Mouse (Mus musculus) limb, embryonic 13.5 days (tissue): Measurements from ENCODE around the gene Sort1. TPM values are rescaled to one million over a fixed set of nuclear protein-coding genes. Genes with fewer than 3 reads are reported as not detected.

Experiments used
- ATAC-seq: fragments of 200-750 bp; cut with Nextera tagmentation; 2 replicates; pipeline ENCODE4 v1.8.0; 2017; ENCODE audit warnings: low read depth, moderate number of reproducible peaks, moderate TSS enrichment; ENCODE audit not compliant: low FRiP score
- H3K27ac ChIP-seq: fragments of 300-500 bp; sonication (generic); 2 replicates; pipeline ENCODE4 v1.5.1; 2015; ENCODE audit warnings: inconsistent platforms, mild to moderate bottlenecking, moderate library complexity
- H3K27me3 ChIP-seq: fragments of 300-500 bp; sonication (generic); 2 replicates; pipeline ENCODE4 v1.6.1; 2015; ENCODE audit warnings: mild to moderate bottlenecking, inconsistent platforms
- H3K36me3 ChIP-seq: fragments of 300-500 bp; sonication (generic); 2 replicates; pipeline ENCODE4 v1.6.1; 2015; ENCODE audit warnings: inconsistent platforms, mild to moderate bottlenecking, moderate library complexity
- H3K4me1 ChIP-seq: fragments of 300-500 bp; sonication (generic); 2 replicates; pipeline ENCODE4 v1.6.1; 2015; ENCODE audit warnings: inconsistent platforms
- H3K4me2 ChIP-seq: fragments of 300-500 bp; sonication (generic); replicated peaks from 2 replicates; pipeline ENCODE4 v1.6.1; 2015; ENCODE audit warnings: inconsistent platforms, mild to moderate bottlenecking, moderate library complexity
- H3K4me3 ChIP-seq: fragments of 300-500 bp; sonication (generic); 2 replicates; pipeline ENCODE4 v1.5.1; 2015; ENCODE audit warnings: moderate library complexity, mild to moderate bottlenecking, inconsistent platforms
- H3K9ac ChIP-seq: fragments of 300-500 bp; sonication (generic); 2 replicates; pipeline ENCODE4 v1.6.1; 2015; ENCODE audit warnings: mild to moderate bottlenecking, inconsistent platforms
- H3K9me3 ChIP-seq: fragments of 300-500 bp; sonication (generic); 2 replicates; pipeline ENCODE4 v1.6.1; 2016; ENCODE audit warnings: inconsistent platforms
- WGBS: fragments of 180-500 bp; shearing (Covaris S2); methylation state at CpG from one replicate; pipeline ENCODE4 v1.1.7; 2015; 5-methylcytosine and 5-hydroxymethylcytosine counted together
- polyA plus RNA-seq: library from polyadenylated mRNA; unstranded; fragments of >200 nt; fragmentation: Nextera tagmentation; extraction: Ambion mirVana; gene quantifications from 2 replicates; pipeline ENCODE4 v1.2.1, GENCODE M21; 2015

Sort1 gene
- polyA plus RNA-seq, 1 experiment from 2014 or later, result 10.6 TPM

DNA sequence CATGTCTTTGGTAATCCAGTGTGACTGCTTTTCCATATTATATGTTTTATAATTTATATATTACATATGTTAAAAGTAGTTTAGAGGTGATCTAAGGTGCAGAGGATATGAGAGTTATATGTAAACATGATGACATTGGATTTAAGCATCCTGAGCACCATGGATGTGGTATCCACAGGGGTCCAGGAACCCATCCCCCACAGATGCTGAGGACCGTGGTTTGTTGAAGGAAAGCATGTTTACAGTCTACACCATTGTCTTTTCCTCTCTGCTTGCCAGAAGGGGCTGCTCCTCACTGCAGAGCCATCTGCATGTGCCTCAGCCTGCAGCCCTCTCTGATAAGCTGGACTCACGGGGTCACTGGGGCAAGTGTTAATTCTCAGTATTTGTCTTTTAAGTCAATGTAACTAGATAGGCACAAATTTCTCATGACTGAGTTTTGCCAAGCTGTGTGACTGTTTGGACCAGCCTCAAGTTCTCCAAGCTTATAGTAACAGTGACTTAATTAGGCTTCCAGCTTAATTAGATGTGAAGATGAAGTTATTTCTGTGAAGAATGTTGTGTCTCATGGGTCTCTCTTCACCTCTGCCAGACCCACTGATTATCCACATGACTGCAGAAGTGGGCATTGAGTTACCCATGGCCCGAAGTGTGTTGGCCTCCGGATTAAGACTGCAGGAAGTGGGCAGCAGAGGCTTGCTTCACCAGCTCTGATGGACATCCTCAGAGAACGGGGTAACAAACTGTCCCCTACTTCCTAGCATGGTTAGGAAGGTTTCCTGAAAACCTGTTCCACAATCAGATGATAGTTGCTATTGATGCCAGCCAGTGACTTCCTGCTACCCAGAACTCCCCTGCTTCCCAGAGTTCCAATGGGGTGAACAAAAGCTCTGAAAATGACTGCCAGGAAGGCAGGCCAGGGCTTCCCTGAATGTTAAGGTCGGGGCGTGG, 14.0 kb downstream of the Sort1 start:
- no peak for ATAC-seq
- no peak overlapping the region for H3K4me3 ChIP-seq
- H3K27ac ChIP-seq, result no peak overlapping the region
- H3K4me1 ChIP-seq, result peaks cover 43% of the 10 kb centered on the region
- 66% methylated on average over 7 of the region's 7 CpGs for WGBS
- peaks cover 2% of the 10 kb centered on the region; the same call in 1 of the 2 replicates for H3K36me3 ChIP-seq
- H3K9ac ChIP-seq, result no peak overlapping the region
- no peaks in the 10 kb centered on the region for H3K9me3 ChIP-seq
- no peaks in the 10 kb centered on the region for H3K27me3 ChIP-seq
- H3K4me2 ChIP-seq, result no peak overlapping the region

DNA sequence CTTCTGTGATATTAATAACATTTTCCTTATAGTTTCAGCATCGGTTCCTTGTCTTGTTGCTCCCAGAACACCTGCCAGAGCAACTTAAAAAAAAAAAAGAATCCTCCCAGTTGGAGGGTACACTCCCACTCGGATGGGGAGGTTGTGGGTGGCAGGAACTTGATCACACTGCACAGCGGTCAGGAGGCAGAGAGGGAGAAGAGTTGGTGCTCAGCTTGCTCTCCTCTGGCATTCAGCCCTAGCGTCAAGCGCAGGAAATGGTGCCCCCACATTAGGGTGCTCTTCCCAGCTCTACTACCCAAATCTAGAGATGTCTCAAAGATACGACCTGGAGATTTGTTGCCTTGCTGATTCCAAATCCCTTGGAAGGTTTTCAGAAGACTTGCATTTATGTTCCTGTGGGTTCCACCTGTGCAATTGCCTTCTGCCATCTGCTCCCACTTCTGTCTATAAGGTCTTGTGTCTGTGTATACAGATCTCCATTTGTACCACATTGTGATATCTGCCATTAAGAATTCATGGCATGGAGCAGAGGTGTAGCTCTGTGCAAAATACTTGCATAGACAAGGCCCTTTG, 16.7 kb downstream of the Sort1 start:
- Histone ChIP-seq H3K9me3 (no peaks in the 10 kb centered on the region), H3K27ac (no peak overlapping the region), H3K4me3 (no peak overlapping the region), H3K36me3 (peaks cover 2% of the 10 kb centered on the region; the same call in 1 of the 2 replicates), H3K27me3 (no peaks in the 10 kb centered on the region), H3K4me1 (peaks cover 28% of the 10 kb centered on the region), H3K4me2 (no peak overlapping the region), H3K9ac (no peak overlapping the region)
- ATAC-seq, result no peak
- 86% methylated on average over 6 of the region's 6 CpGs for WGBS

DNA sequence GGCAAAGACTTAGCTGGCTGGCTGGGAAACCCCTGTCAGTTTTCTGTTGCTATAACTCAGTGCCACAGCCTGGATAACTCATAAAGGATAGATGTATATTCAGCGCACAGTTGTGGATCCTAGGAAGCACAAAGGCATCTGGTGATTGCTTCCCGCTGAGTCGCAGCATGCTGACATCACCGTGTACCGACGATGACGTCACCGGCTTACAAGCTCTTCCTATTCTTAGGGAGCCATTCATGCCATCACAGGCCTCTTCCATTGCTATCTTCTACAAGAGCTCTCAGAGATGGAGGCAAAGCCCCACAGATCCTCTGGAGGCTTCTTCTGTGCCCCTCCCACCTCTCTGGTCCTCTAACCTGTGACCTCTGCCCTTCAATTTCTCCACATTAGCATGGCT, 19.8 kb downstream of the Sort1 start:
- Histone ChIP-seq H3K36me3 (no peaks in the 10 kb centered on the region; the same call in 1 of the 2 replicates), H3K9me3 (no peaks in the 10 kb centered on the region), H3K27me3 (no peaks in the 10 kb centered on the region), H3K4me3 (no peak overlapping the region), H3K4me2 (no peak overlapping the region), H3K4me1 (peaks cover 16% of the 10 kb centered on the region), H3K27ac (no peak overlapping the region), H3K9ac (no peak overlapping the region)
- no peak for ATAC-seq
- 92% methylated on average over 8 of the region's 8 CpGs for WGBS

DNA sequence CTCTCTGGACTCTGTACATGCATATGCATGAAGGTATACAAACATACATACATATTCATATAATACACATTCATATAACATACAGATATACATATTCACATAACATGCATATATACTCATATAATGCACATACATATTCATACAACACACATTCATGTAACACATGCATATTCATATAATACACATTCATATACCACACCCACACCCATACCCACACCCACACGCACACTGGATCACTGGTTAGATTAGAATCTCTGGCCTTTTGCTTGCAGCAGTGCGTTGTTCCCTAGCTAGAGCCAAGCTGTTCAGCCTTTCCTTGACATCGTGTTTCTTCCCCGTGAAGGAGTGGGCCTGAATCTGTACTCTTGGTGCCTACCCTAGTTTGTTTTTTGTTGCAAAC, 20.9 kb downstream of the Sort1 start:
- Histone ChIP-seq H3K9ac (no peak overlapping the region), H3K9me3 (no peaks in the 10 kb centered on the region), H3K4me2 (no peak overlapping the region), H3K27ac (no peak overlapping the region), H3K27me3 (no peaks in the 10 kb centered on the region), H3K4me1 (peaks cover 16% of the 10 kb centered on the region), H3K4me3 (no peak overlapping the region), H3K36me3 (no peaks in the 10 kb centered on the region; the same call in 1 of the 2 replicates)
- WGBS, result 88% methylated on average over 4 of the region's 4 CpGs
- ATAC-seq, result no peak

DNA sequence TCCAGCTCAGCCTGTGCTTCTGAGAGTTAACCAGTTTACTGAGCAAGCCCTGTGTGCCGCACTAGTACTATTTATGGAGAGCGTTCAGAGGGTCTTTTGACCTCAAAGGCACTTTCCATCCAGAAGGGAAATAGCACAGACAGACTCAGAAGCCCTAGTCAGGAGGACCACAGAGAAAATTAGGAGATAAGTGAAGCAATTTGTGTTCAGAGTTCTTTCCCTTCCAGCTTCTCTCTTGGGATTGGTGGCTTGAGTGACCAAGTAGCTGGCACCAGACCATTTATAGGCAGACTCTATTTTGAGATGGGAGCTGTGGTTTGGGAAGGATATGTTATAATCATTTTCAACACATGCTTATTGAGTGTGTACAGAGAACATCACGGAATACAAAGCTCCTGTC, 22.5 kb downstream of the Sort1 start:
- H3K4me1 ChIP-seq, result peaks cover 16% of the 10 kb centered on the region
- H3K27ac ChIP-seq, result peak overlapping the region; percentile 53; the same call in 1 of the 2 replicates
- H3K36me3 ChIP-seq, result peaks cover 6% of the 10 kb centered on the region
- ATAC-seq, result 0 out of 2 replicates have a peak, but pooled peaks have one; percentile 36
- 44% methylated on average over 3 of the region's 3 CpGs for WGBS
- H3K9me3 ChIP-seq, result no peaks in the 10 kb centered on the region
- H3K9ac ChIP-seq, result no peak overlapping the region
- H3K27me3 ChIP-seq, result no peaks in the 10 kb centered on the region
- H3K4me2 ChIP-seq, result no peak overlapping the region
- H3K4me3 ChIP-seq, result no peak overlapping the region

DNA sequence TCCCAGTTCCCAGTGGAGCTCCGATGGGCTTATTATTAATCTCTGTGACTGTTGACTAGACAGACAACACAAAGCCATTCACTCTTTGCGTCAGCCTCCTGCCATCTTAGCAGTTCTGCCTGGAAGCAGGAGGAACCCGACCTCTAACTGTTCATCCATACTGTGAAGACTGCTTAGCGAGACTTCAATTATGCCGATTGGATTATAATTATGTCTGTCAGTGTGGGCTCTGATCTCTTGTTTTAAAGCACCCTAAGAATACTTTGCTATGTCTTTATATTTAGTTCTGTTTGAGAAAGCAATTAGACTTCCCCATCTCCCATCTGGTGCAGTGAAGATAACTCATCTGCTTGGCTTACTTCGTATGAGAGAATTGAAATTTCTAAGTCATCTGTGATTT, 23.6 kb downstream of the Sort1 start:
- no peak overlapping the region for H3K4me2 ChIP-seq
- peaks cover 16% of the 10 kb centered on the region for H3K4me1 ChIP-seq
- no peak overlapping the region for H3K9ac ChIP-seq
- no peaks in the 10 kb centered on the region for H3K27me3 ChIP-seq
- no peak overlapping the region for H3K4me3 ChIP-seq
- 78% methylated on average over 6 of the region's 6 CpGs for whole genome bisulfite sequencing
- H3K9me3 ChIP-seq, result no peaks in the 10 kb centered on the region
- no peak overlapping the region for H3K27ac ChIP-seq
- no peak for ATAC-seq
- peaks cover 10% of the 10 kb centered on the region for H3K36me3 ChIP-seq

DNA sequence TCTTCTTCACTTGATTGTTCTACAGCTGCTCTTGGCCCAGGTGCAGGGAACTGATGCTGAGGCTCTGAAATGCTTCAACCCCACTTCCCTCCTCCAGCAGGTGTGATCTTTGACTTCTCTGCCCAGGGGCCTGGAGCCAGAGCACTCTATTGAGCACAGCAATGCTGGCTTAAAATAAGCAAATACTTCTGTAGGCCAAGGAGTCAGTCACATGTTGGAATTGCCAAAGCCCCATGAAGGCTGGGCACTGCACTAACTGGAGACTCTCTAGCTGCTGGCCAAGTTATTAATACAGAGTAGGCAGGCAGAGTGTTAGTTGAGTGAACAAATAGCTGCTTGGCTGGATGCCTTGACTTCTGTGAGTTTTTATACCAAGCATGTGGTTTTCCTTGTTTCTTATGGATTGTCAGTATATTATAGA, 27.0 kb downstream of the Sort1 start:
- Histone ChIP-seq H3K27ac (no peak overlapping the region), H3K36me3 (peaks cover 10% of the 10 kb centered on the region), H3K9ac (no peak overlapping the region), H3K4me3 (no peak overlapping the region), H3K9me3 (no peaks in the 10 kb centered on the region), H3K4me2 (no peak overlapping the region), H3K4me1 (peaks cover 6% of the 10 kb centered on the region; the same call in 1 of the 2 replicates), H3K27me3 (no peaks in the 10 kb centered on the region)
- ATAC-seq, result peak; percentile 48

DNA sequence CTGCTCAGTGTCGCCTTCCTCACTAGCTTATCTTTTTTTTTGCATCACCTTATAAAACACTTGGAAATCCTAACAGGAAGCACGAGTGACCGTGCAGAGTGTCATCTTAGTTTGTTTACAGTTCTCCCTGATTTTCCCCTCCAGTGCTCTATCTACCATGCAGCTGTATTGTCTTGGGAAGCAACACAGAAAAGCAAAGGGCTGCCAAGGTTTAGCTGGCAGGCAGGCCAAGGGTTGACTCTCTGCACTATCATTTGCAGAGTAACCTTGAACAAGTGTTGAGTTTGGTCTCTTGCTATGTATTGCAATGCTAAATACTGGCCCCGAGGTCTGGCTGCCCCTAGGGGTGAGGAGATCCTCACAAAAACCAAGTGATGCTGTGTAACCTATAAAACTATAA, 27.8 kb downstream of the Sort1 start:
- H3K9ac ChIP-seq, result no peak overlapping the region
- no peak overlapping the region for H3K4me3 ChIP-seq
- H3K27me3 ChIP-seq, result no peaks in the 10 kb centered on the region
- H3K27ac ChIP-seq, result no peak overlapping the region
- H3K4me2 ChIP-seq, result no peak overlapping the region
- ATAC-seq, result no peak
- H3K36me3 ChIP-seq, result peaks cover 10% of the 10 kb centered on the region
- no peaks in the 10 kb centered on the region for H3K4me1 ChIP-seq
- 88% methylated on average over 4 of the region's 4 CpGs for WGBS
- H3K9me3 ChIP-seq, result no peaks in the 10 kb centered on the region

DNA sequence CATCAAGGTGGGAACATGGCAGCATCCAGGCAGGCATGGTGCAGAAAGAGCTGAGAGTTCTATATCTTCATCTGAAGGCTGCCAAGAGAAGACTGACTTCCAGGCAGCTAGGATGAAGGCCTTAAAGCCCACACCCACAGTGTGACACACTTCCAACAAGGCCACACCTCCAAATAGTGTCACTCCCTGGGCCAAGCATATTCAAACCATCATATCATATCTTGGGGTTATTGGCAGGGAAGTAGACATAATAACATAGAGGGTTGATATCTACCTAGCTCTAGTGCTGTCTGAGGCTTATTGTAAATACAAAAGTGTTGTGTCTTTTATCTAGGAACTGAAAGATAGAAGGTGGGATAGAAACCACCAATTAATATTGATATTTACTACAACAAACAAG, 28.5 kb downstream of the Sort1 start:
- H3K4me1 ChIP-seq, result no peaks in the 10 kb centered on the region
- no peak overlapping the region for H3K9ac ChIP-seq
- no peak overlapping the region for H3K4me3 ChIP-seq
- H3K27me3 ChIP-seq, result no peaks in the 10 kb centered on the region
- H3K9me3 ChIP-seq, result no peaks in the 10 kb centered on the region
- no peak overlapping the region for H3K4me2 ChIP-seq
- H3K27ac ChIP-seq, result no peak overlapping the region
- peaks cover 10% of the 10 kb centered on the region for H3K36me3 ChIP-seq
- no peak for ATAC-seq

DNA sequence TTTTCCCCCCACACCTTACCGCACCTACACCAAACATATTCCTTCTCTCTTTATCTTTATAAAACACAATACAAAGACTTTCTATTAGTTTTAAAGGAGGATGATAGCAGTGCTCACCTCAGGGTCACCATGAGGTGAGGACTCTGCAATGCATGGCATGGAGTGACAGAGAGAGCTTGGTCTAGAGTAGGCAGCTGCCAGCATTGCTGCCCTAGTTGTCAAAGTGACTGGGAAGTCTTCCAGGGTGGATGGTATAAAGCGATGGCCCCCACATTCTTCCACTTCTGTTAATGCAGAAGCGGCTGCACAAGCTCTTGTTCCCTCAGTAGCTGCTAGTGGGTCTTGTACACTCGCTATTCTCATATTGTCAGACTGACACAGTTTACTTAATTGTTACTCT, 29.3 kb downstream of the Sort1 start:
- Histone ChIP-seq H3K27ac (no peak overlapping the region), H3K4me3 (no peak overlapping the region), H3K9me3 (no peaks in the 10 kb centered on the region), H3K36me3 (peaks cover 10% of the 10 kb centered on the region), H3K4me1 (no peaks in the 10 kb centered on the region), H3K4me2 (no peak overlapping the region), H3K27me3 (no peaks in the 10 kb centered on the region), H3K9ac (no peak overlapping the region)
- 93% methylated on average over 4 of the region's 4 CpGs for WGBS
- no peak for ATAC-seq

DNA sequence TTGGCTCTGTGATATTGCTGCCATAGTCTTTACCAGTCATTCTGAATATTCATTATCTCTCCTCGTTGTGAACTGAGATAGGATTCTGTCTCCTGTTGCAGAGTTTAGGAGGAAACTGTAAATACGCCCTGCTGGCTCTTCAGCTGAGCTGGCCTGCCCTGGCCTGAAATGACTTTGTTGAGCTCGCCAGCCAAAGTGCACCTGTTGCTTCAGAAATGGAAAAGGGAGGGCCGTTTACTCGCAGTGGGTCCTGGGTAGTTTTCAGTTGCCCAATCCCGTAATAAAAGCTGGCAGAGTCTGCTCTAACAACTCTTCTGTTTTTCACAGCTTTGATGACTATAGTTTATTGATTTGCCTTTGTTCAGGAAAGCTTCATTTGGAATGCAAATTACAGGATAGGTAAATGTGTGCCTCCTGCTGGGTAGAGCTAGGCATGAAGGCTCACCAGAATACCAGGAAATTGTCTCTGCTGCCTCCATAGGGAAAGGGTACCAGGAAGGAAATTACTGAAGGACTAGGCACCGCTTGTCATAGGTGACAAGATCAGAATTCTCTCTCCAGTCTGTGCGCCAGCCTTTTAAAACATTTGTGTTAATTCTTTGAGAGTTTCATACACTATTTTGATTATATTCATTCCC, 30.3 kb downstream of the Sort1 start:
- Histone ChIP-seq H3K4me1 (peaks cover 8% of the 10 kb centered on the region; the same call in 1 of the 2 replicates), H3K4me3 (no peak overlapping the region), H3K27me3 (no peaks in the 10 kb centered on the region), H3K27ac (no peak overlapping the region), H3K4me2 (no peak overlapping the region), H3K36me3 (peaks cover 10% of the 10 kb centered on the region), H3K9ac (no peak overlapping the region), H3K9me3 (no peaks in the 10 kb centered on the region)
- ATAC-seq, result no peak
- WGBS, result 61% methylated on average over 8 of the region's 8 CpGs

DNA sequence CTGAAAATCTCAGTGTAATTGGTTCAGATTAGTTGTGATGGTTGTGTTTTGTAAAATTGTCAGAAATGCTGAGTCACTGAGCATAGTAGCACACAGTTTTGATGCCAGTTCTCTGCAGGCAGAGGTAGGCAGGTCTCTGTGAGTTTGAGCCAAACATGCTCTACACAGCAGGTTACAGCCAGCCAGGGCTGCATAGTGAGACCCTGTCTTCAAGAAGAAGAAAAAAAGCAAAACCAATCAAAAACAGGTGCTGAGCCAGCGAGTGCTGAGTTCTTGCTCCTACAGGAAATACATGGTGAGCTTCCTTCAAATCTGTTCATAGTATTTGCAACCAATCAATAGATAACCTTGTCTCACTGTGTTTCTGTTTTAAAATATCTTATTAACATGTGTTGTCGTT, 34.6 kb downstream of the Sort1 start:
- Histone ChIP-seq H3K9ac (no peak overlapping the region), H3K9me3 (no peaks in the 10 kb centered on the region), H3K4me2 (no peak overlapping the region), H3K27me3 (no peaks in the 10 kb centered on the region), H3K36me3 (no peaks in the 10 kb centered on the region), H3K27ac (no peak overlapping the region), H3K4me1 (peaks cover 15% of the 10 kb centered on the region), H3K4me3 (no peak overlapping the region)
- whole genome bisulfite sequencing, result 30% methylated on average over 2 of the region's 2 CpGs
- peak; percentile 64; the same call in 1 of the 2 replicates for ATAC-seq
